Mouse (Mus musculus): ENCODE data around the gene Txndc5.

GRCm38 (mm10) chr13:38527041-38527796 lies 1.4 kb downstream of the Txndc5 start:
- TF ChIP-seq CTCF (IDR thresholded peaks at IDR 0.05; ENCODE audit: borderline replicate concordance, extremely low read depth, insufficient read depth, insufficient read length) (no peak), POLR2A (IDR thresholded peaks at IDR 0.05; ENCODE audit: borderline replicate concordance, extremely low read depth, insufficient read depth, insufficient read length, poor library complexity, severe bottlenecking) (no peak)

Data from brain, embryonic 14.5 days (tissue).